Mouse (Mus musculus): ENCODE results near the gene Dlx4.

Gene Dlx4

DNA sequence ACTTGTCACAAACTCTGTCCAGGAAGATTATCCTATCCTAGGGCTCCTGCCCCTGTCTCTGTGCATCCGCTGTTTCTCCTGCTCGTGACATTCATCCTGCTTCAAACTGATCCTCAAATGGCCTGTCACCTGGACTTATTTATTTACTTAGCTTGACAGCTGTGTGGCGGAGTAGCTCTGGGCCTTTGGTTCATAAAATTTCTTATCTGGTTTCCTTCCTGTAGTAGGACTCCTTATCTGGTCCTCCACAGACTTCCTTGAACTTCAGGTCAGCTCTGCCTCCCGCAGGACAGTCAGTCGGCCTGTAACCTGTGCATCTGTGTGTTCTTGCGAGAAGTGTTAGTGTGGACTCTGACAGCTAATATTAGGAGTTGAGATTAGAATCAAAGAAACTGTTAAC is 41.8 kb downstream of the Dlx4 start:
- DNase-seq (ENCODE audit: low read depth, low spot score) = no peak

DNA sequence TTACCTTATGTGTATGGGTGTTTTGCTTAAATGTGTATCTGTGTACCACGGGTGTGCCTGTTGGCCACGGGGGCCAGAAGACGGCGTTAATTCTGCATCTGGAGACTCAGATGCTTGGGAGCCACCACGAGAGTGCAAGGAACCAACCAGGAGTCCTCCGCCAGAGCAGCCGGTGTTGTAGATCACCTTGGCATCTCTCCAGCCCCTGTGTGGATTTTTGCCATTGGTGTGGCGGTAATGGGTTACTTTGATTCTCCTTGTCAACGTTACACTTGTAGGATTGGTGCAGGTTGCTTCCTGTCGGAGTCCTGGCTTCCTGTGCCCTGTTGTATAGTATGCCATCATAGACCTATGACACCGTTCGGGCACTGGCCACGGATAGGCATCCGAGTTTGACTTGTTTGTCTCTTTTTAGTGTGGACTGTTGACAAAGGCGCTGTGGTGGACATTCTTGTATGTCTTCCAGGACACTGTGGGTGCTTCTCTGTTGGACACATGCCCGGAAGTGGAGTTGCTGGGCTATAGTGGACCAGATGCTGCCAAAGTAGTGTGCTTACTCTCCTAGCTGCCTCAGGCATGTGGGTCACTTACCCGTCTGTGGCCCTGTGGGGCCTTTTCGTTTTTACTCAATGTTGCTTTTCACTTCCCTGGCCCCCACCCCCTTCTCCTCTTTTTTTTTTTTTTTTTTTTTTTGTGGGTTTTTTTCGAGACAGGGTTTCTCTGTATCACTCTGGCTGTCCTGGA is 43.7 kb downstream of the Dlx4 start:
- no peak for DNase-seq (ENCODE audit: low read depth, low spot score)

DNA sequence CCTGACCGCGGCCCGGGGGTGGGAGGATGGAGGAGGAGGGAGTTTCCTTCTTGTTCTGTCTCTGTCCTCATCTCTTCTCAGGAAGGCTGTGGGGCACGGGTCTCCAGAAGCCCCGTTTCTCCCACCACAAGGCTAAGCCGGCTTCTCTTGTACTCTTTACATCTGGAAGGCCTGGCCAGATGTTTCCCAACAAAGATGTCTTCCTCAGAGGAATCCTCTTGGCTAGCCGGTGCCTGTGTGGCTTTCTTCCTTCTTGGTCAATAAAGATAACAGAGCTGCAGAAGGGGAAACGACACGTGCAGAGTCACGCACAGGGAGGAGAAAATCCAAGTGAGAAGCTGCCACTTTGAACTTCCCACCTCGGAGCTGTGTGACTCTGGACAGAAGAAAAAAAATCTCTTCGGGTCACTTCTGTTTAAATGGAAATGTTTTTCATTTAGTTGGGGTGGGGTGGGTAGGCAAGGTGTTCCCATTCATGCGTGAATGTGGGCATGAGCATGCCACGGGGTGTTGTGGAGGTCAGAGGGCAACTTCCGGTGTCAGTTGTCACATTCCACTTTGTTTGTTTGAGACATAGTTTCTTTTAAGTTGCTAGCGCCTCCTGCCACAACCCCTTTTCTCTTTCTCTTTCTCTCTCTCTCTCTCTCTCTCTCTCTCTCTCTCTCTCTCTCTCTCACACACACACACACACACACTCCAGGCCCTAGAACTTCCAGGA is 44.8 kb downstream of the Dlx4 start:
- no peak for DNase-seq (ENCODE audit: low read depth, low spot score)

DNA sequence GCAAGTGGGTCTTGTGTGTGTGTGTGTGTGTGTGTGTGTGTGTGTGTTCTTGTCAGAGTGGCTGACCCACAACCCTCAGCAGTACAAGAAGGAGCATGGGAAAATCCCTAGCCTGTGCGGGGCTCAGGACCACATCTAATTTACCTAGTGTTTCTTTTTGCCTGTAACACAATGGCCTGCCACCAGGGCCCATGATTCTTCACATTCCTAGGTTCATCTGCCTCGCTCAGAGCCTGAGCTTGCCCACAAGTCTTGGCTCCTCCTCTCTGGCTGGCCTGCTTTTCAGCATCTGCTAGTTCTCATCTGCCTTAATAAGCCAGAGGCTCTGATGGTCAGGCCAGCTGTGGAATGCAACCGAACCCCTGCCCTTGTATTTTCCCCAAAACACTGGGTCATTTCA is 45.7 kb downstream of the Dlx4 start:
- DNase-seq (ENCODE audit: low read depth, low spot score) = no peak

DNA sequence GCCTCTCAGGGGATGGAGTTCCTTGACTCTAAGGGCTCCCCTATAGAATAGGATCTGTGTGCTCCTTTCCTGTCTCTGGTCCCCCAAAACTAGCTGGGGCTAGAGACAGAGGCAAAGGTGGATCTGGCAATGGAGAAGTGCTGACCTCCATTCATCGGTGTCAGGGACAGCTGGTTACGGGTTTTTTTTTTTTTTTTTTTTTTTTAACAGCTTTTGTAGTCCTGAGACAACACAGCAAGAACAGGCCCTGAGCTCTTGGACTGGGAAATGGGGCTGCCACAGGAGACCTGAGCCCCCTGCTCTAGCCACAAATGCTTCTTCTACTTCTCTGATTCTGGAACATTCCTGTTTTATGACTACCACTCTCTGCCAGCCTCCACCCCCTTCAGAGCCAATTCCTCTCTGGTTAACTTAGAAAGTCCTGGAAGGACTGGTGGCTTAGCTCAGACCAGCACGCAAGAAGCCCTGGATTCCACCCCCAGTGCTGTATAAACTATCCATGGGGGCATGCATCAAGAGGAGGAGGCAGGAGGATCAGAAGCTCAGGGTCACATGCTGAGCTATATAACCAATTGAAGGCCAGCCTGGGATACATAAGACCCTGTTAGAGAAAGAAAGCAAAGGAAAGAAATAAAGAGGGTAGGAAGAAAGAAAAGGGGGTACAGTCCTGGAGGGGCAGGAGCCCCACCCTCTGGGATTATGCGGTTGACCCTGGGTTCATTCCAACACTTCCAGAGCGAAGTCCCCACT is 47.5 kb downstream of the Dlx4 start:
- DNase-seq (ENCODE audit: low read depth, low spot score) = no peak

DNA sequence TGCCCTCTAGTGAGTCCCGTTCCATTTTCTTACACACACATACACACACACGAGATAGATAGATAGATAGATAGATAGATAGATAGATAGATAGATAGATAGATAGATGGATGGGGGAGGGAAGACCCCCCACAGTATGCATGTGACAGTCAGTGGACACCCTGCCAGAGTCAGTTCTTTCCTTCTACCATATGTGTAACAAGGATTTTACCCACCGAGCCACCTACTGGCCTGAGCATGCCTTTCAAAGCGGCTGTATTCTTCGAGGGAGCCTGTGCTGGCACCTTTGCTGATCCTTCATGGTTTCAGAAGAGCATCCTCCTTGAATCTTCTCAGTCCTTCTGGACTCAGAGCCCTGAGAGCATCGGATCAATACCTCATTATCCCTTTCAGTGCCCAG is 48.2 kb downstream of the Dlx4 start:
- no peak for DNase-seq (ENCODE audit: low read depth, low spot score)

DNA sequence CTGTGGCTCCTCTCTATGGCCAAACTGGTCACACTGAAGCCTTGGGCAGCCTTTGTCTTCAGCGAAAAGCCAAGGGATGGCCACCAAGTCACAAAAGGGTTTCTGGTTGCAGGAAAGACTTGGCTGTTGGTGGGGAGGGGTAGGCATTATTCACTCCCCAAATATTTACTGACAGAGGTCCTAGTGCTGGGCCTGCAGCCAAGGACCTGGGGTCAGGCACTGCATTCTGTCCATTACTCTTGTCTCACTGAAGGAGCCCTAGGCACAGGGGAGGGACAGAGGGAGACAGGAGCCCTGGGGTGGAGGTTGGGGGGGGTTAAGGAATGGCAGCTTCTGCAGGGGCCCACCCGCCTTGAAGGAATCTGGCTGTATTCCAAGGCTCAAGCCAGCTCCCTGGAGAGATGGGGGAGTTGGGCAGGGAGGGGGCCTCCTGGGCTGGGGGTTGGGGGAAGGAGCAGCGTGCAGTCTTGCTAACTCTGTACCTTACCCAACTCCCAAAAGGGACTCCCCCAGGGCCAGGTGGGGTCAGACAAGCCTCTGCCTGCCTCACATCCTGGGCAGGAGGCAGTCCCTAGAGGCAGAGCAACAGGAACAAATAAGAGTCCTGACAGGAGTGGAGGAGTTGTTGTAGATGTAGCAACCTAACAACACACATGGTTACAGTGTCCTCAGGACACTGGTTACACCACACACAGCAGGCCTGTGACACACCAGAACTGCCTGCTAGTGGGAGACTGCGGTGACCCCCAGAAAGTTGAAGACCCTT is 49.3 kb downstream of the Dlx4 start:
- DNase-seq (ENCODE audit: low read depth, low spot score) = no peak

DNA sequence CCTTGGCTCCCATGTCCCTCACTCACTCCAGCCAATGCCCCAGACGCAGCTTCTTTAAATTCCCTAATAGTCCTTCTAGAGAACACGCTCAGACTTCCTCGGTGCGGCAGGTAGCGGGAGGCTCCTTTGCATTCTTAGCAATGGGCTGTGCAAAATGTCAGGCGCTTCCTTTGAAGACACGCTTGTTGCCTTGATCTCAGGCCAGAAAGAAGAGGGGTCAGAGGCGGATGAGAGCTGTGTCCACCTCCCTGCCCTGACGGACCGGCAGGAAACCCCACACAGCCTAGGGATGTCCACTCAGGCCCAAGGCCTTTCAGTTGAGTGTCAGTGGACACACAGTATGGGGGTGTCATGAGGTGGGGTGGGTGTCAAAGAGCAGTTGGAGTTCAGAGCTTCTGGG is 50.5 kb downstream of the Dlx4 start:
- DNase-seq (ENCODE audit: low read depth, low spot score) = no peak

DNA sequence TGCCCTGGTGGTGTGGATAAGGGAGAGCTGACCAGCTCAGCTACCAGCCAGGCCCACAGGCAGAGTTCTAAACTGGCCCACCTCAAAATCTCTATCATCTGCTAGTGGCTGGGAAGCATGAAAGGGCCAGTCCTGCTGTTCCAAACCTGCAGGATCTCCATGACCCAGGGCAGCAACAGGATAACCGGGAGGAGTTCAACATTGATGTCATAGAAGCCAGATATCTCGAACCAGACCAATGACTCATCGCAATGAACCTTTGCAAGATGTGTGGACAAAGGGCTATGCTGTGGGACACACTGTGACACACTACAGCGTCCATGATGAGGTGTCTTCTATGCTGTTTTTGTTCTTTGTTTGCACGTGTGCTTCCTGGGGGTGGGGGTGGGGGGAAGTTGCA is 53.0 kb downstream of the Dlx4 start:
- no peak for DNase-seq (ENCODE audit: low read depth, low spot score)

Data from CD4-positive helper T cell, adult 2 months (primary cell).